In the genomic region with DNA sequence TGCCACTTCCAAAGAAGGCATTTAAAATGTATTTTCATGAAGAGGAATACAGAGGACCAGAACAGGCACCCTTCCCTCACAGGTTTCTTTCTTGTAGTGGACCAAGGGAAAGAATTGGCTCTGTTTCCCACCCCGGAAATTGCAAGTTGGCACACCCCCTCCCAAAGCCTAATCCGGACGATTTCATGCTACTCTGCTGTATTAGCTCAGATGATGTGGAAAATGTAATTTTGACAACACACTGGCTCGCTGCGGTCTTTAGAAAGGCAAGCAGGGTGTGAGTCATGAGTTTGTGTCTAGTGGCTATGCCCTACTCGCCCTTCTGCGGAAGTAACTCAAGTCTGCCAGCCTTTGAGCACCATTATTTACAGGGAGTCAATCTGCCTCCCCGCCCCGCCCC, we compare ENCODE assay signal across 24 mouse cellular contexts.
DNase-seq lines count a peak whose midpoint lies in the region; ATAC-seq lines count a peak whose summit lies in the region.
"Had no signal": no experiment of that assay in that cellular context is flagged by ENCODE, and none has a peak within 500 bp of the region (broad histone marks: within the 10 kb centered on the region; RNA-seq: fewer than 3 reads in every experiment).

No protein-coding gene starts in this region.

- no peak overlapping the region for H3K9ac ChIP-seq in forebrain, embryonic 14.5 days (ENCODE audit: low read length)
- H3K9ac ChIP-seq: embryonic facial prominence, embryonic 13.5 days; hindbrain, embryonic 13.5 days; intestine, embryonic 15.5 days; liver, embryonic 13.5 days; midbrain, embryonic 12.5 days had no signal

- H3K9me3 ChIP-seq in forebrain, embryonic 14.5 days (replicated peaks; ENCODE audit: control insufficient read depth, low read length) = no peaks in the 10 kb centered on the region
- H3K9me3 ChIP-seq: embryonic facial prominence, embryonic 13.5 days; G1E; hindbrain, embryonic 13.5 days; intestine, embryonic 15.5 days; midbrain, embryonic 12.5 days had no signal

- no peak overlapping the region for H3K27ac ChIP-seq in forebrain, embryonic 14.5 days (ENCODE audit: low read depth, low read length)
- H3K27ac ChIP-seq: embryonic facial prominence, embryonic 13.5 days; heart, adult 2 months; intestine, embryonic 15.5 days; liver, embryonic 13.5 days; midbrain, embryonic 12.5 days had no signal

- peak; percentile 4 to 12 for DNase-seq in cerebellum, postnatal 14 days
- DNase-seq in cerebellum, adult 18-20 months = no peak
- DNase-seq in left cerebral cortex, postnatal 4 days = peak; percentile 4
- no peak for DNase-seq in left cerebral cortex, postnatal 10 days (ENCODE audit: extremely low spot score in 1 of 2, low spot score in 2 of 2)
- peak; percentile 57 for DNase-seq in NIH3T3 (ENCODE audit: low read depth)
- DNase-seq in forebrain, embryonic 14.5 days (ENCODE audit: low spot score) = no peak
- DNase-seq in kidney, postnatal 10 days = no peak
- DNase-seq: adrenal gland, postnatal 14 days; cerebellum, adult 9-10 months; gastrocnemius, postnatal 14 days; heart, adult 2 months; kidney, postnatal 36 days; liver, embryonic 13.5 days; lung, adult 2 months; lung, postnatal 14 days; thymus, adult 18-20 months; thymus, postnatal 36 days had no signal

- no peak for ATAC-seq in forebrain, embryonic 14.5 days
- ATAC-seq: forebrain, embryonic 16.5 days; intestine, embryonic 15.5 days had no signal

- intact Hi-C loops in left cerebral cortex, postnatal 4 days (cut with DNase I) = no loop called here
- intact Hi-C loops in left cerebral cortex, postnatal 10 days (cut with DNase I) = no loop called here

- no peaks in the 10 kb centered on the region for H3K36me3 ChIP-seq in forebrain, embryonic 14.5 days (ENCODE audit: control insufficient read depth, insufficient read depth, low read length)
- H3K36me3 ChIP-seq: embryonic facial prominence, embryonic 13.5 days; G1E; hindbrain, embryonic 13.5 days; intestine, embryonic 15.5 days; liver, embryonic 13.5 days; midbrain, embryonic 12.5 days had no signal

- H3K4me1 ChIP-seq in forebrain, embryonic 14.5 days (ENCODE audit: control insufficient read depth, insufficient read depth, low read length) = no peaks in the 10 kb centered on the region
- H3K4me1 ChIP-seq: embryonic facial prominence, embryonic 13.5 days; intestine, embryonic 15.5 days; liver, embryonic 13.5 days; midbrain, embryonic 12.5 days had no signal

- no peak overlapping the region for H3K4me2 ChIP-seq in forebrain, embryonic 14.5 days (ENCODE audit: low read length)
- H3K4me2 ChIP-seq: embryonic facial prominence, embryonic 13.5 days; hindbrain, embryonic 13.5 days; intestine, embryonic 15.5 days; liver, embryonic 13.5 days; midbrain, embryonic 12.5 days had no signal

- no peaks in the 10 kb centered on the region for H3K27me3 ChIP-seq in forebrain, embryonic 14.5 days (replicated peaks; ENCODE audit: control insufficient read depth, insufficient read depth, low read length)
- H3K27me3 ChIP-seq: CH12.LX; embryonic facial prominence, embryonic 13.5 days; hindbrain, embryonic 13.5 days; intestine, embryonic 15.5 days; liver, embryonic 13.5 days; midbrain, embryonic 12.5 days had no signal

- 78% methylated on average over 9 of the region's 9 CpGs for WGBS in forebrain, embryonic 14.5 days

- no peak overlapping the region for H3K4me3 ChIP-seq in forebrain, embryonic 14.5 days (ENCODE audit: low read depth, low read length)
- H3K4me3 ChIP-seq: embryonic facial prominence, embryonic 13.5 days; heart, adult 2 months; hindbrain, embryonic 13.5 days; intestine, embryonic 15.5 days; liver, embryonic 13.5 days; midbrain, embryonic 12.5 days had no signal

Comparison
In these comparisons a context has a peak if more than half of its experiments do, and no peak if none do; other contexts are left out.
1. DNase-seq: peak in cerebellum, postnatal 14 days (2 of 2), left cerebral cortex, postnatal 4 days (single experiment) and NIH3T3 (single experiment); none in cerebellum, adult 18-20 months (0 of 2), left cerebral cortex, postnatal 10 days (0 of 2), forebrain, embryonic 14.5 days (single experiment) and kidney, postnatal 10 days (single experiment).